Mouse (Mus musculus): ENCODE measurements around the gene Olfr1116.
"Not testable (repeated sequence)": the region's sequence is repeated elsewhere in the genome, so short reads cannot be mapped to it uniquely, and the experiment has no call there.

Olfr1116 gene

GRCm38 (mm10) chr2:87267234-87267633, at the start of gene Olfr1116:
Gene Olfr1116, plus strand, starts transcription at chr2:87267534.
- no peak for DNase-seq

- DNase-seq = no peak
Observed at GRCm38 (mm10) chr2:87247713-87248112, 19.6 kb upstream of the Olfr1116 start, which contains the start of gene Olfr1115. Gene Olfr1115, plus strand, starts transcription at chr2:87248013.

- not testable (repeated sequence) for DNase-seq
Observed at GRCm38 (mm10) chr2:87293977-87294376, 26.6 kb downstream of the Olfr1116 start.

GRCm38 (mm10) chr2:87307281-87307680, 39.9 kb downstream of the Olfr1116 start, which contains the start of gene Olfr1118:
Gene Olfr1118, plus strand, starts transcription at chr2:87307581.
- DNase-seq = no peak
